In genomic region chr12:42987018-42987606, GRCm38 (mm10) we compare ENCODE assay signal across 8 mouse cellular contexts.
DNase-seq lines count a peak whose midpoint lies in the region; TF ChIP-seq lines count a peak whose summit lies in the region.

No protein-coding gene starts in this region.

- H3K27ac ChIP-seq in embryonic fibroblast, embryonic 13.5 days (ENCODE audit: insufficient read depth, low read length): no peak overlapping the region

- DNase-seq in adrenal gland, postnatal 36 days: peak; percentile 5 to 23
- DNase-seq in adrenal gland, adult 18-20 months (ENCODE audit: low spot score in 2 of 2): no peak
- DNase-seq in layer of hippocampus, adult 9-10 months (ENCODE audit: low spot score): peak; percentile 16
- DNase-seq in retina, embryonic 14.5 days (ENCODE audit: low spot score): peak; percentile 26
- no peak for DNase-seq in gastrocnemius, postnatal 36 days
- no peak for DNase-seq in ovary, postnatal 36 days (ENCODE audit: low spot score)
- no peak for DNase-seq in gastrocnemius, postnatal 4 days (ENCODE audit: low spot score in 2 of 2)

- TF ChIP-seq CTCF in embryonic fibroblast, embryonic 13.5 days (IDR thresholded peaks at IDR 0.05; ENCODE audit: borderline replicate concordance, insufficient read depth, low read length): peak; percentile 72; the same call in 1 of the 2 replicates

- intact Hi-C loops in gastrocnemius, postnatal 36 days (cut with DNase I): no loop called here

- no peak overlapping the region for H3K4me3 ChIP-seq in embryonic fibroblast, embryonic 13.5 days (ENCODE audit: insufficient read depth, low read length)

- TF ChIP-seq POLR2A in embryonic fibroblast, embryonic 13.5 days (IDR thresholded peaks at IDR 0.05; ENCODE audit: low read depth, low read length): no peak

- no peaks in the 10 kb centered on the region for H3K4me1 ChIP-seq in embryonic fibroblast, embryonic 13.5 days (ENCODE audit: control insufficient read depth, insufficient read depth, low read length)

Comparison
In these comparisons a context has a peak if more than half of its experiments do, and no peak if none do; other contexts are left out.
1. DNase-seq: peak in adrenal gland, postnatal 36 days (2 of 2), layer of hippocampus, adult 9-10 months (single experiment) and retina, embryonic 14.5 days (single experiment); none in adrenal gland, adult 18-20 months (0 of 2), gastrocnemius, postnatal 36 days (0 of 2), ovary, postnatal 36 days (single experiment) and gastrocnemius, postnatal 4 days (0 of 2).